Mouse (Mus musculus): ENCODE data around the gene Zfp456.

GRCm38 (mm10) chr13:67351854-67352253, 23.8 kb downstream of the Zfp456 start:
- no peak for TF ChIP-seq GATA1 (IDR thresholded peaks at IDR 0.05; ENCODE audit: low read length)
- no peak for TF ChIP-seq TAL1 (IDR thresholded peaks at IDR 0.05; ENCODE audit: low read length)

All from erythroblast, embryonic 14.5 days (primary cell).